Mouse (Mus musculus): Measurements from ENCODE around the gene Slc5a5.

DNA sequence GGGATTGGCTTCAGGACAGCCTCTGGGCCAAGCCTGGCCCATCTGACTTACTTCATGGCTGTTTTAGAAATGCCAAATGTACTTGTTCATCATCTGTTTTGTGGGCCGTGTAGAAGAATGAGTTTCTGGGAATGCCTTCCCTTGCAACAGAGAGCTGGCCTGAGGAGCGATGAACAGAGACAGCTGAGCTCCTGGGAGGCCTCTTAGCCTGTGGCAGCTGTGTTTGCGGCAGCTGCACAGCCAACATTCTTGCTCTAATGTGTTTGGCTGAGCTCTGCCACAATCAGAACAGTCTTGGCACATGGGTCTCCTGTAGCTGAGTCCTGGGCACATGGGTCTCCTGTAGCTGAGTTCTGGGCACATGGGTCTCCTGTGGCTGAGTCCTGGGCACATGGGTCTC, 35.5 kb upstream of the Slc5a5 start:
- TF ChIP-seq GATA1 (IDR thresholded peaks at IDR 0.05; ENCODE audit: borderline replicate concordance, low read length) (no peak), FLI1 (IDR thresholded peaks at IDR 0.05; ENCODE audit: low read length) (no peak)
